Mouse (Mus musculus) bone marrow, adult 2 months (tissue): ENCODE results near the gene Olfr1361.

Source experiments
- CTCF ChIP-seq: fragments of 200-500 bp; IDR thresholded peaks from 2 replicates; pipeline ENCODE4 v1.5.1; 2011; ENCODE audit warnings: low read length, control low read depth; ENCODE audit not compliant: control insufficient read depth, insufficient read depth
- POLR2A ChIP-seq: fragments of 200-500 bp; IDR thresholded peaks from 2 replicates; pipeline ENCODE4 v1.6.1; 2011; ENCODE audit warnings: low read depth, mild to moderate bottlenecking, control low read depth, low read length, borderline replicate concordance; ENCODE audit not compliant: control insufficient read depth

GRCm38 (mm10) chr13:21663286-21663685, at the start of gene Olfr1361:
- TF ChIP-seq CTCF (no peak), POLR2A (no peak)
